Mouse (Mus musculus) liver, embryonic 14.5 days (tissue): ENCODE measurements at regions not wholly inside any gene's neighbourhood (a gene's known extent, or its start where the extent isn't known, plus 50 kb on each side); places are given as distances from the start of the nearest gene placed in this dataset.

Source experiments
- ATAC-seq: fragments of 200-750 bp; cut with Nextera tagmentation; 2 replicates; pipeline ENCODE4 v1.8.0; 2017; ENCODE audit warnings: moderate number of reproducible peaks, mild to moderate bottlenecking, moderate library complexity; ENCODE audit not compliant: insufficient read depth
- DNase-seq, 3 experiments: peaks; one replicate each; pipeline ENCODE4 v3.0.0-alpha.2; 2012 to 2013; ENCODE audit warnings: low read depth in 3 of 3, low spot score in 3 of 3
- H3K27ac ChIP-seq: fragments of 300-500 bp; sonication (generic); 2 replicates; pipeline ENCODE4 v1.5.1; 2014; ENCODE audit warnings: moderate library complexity, mild to moderate bottlenecking, control low read depth, inconsistent platforms
- H3K27me3 ChIP-seq: fragments of 300-500 bp; sonication (generic); 2 replicates; pipeline ENCODE4 v1.6.1; 2014; ENCODE audit warnings: mild to moderate bottlenecking, low read length, moderate library complexity; ENCODE audit not compliant: control insufficient read depth, insufficient read depth
- H3K36me3 ChIP-seq: fragments of 300-500 bp; sonication (generic); replicated peaks from 2 replicates; pipeline ENCODE4 v1.6.1; 2014; ENCODE audit warnings: low read depth; ENCODE audit not compliant: control insufficient read depth, insufficient read depth
- H3K4me1 ChIP-seq, 2 experiments: fragments of 200-500 bp in 1 of 2; fragments of 300-500 bp in 1 of 2; sonication (generic) in 1 of 2; replicated peaks; 2 replicates each; pipeline ENCODE4 v1.6.1; 2012 to 2014; ENCODE audit warnings: antibody characterized with exemption in 1 of 2, inconsistent platforms in 1 of 2, low read length in 1 of 2; ENCODE audit not compliant: control insufficient read depth in 2 of 2, insufficient read depth in 2 of 2
- H3K4me2 ChIP-seq: fragments of 300-500 bp; sonication (generic); 2 replicates; pipeline ENCODE4 v1.6.1; 2014; ENCODE audit warnings: low read depth, mild to moderate bottlenecking, control low read depth, moderate library complexity
- H3K4me3 ChIP-seq, 2 experiments: fragments of 200-500 bp in 1 of 2; fragments of 300-500 bp in 1 of 2; sonication (generic) in 1 of 2; 2 replicates each; pipeline ENCODE4 v1.5.1; 2012 to 2014; ENCODE audit warnings: low read depth in 2 of 2, low read length in 2 of 2, mild to moderate bottlenecking in 2 of 2, control low read depth in 1 of 2, inconsistent platforms in 1 of 2, moderate library complexity in 1 of 2; ENCODE audit not compliant: insufficient read depth in 1 of 2
- H3K9ac ChIP-seq: fragments of 300-500 bp; sonication (generic); replicated peaks from 2 replicates; pipeline ENCODE4 v1.6.1; 2014; ENCODE audit warnings: mild to moderate bottlenecking, control low read depth, moderate library complexity
- H3K9me3 ChIP-seq: fragments of 300-500 bp; sonication (generic); 2 replicates; pipeline ENCODE4 v1.6.1; 2016; ENCODE audit warnings: low read length, mixed read lengths; ENCODE audit not compliant: control insufficient read depth
- CTCF ChIP-seq: IDR thresholded peaks from 2 replicates; pipeline ENCODE4 v1.5.1; 2016; ENCODE audit warnings: antibody characterized with exemption, low read depth, control low read depth
- EP300 ChIP-seq: IDR thresholded peaks from 2 replicates; pipeline ENCODE4 v1.6.1; 2016; ENCODE audit warnings: antibody characterized with exemption, low read depth
- WGBS: fragments of 180-500 bp; shearing (Covaris S2); extraction: QIAGEN DNeasy Blood & Tissue Kit; methylation state at CpG from one replicate; pipeline ENCODE4 v1.1.7; 2014; ENCODE audit not compliant: insufficient replicate concordance; 5-methylcytosine and 5-hydroxymethylcytosine counted together

DNA sequence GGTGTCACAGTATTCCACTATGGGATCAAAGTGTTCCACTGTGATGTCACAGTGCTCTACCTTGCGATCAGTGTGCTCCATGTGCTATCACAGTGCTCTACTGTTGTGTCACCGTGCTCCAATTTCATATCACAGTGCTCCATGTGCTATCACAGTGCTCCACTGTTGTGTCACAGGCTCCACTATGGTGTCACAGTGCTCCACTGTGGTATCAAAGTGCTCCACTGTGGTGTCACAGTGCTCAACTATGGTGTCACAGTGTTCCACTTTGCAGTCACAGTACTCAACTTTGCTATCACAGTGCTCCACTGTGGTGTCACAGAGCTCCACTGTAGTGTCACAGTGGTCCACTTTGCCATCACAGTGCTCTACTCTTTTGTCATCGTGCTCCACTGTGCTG, 79.9 kb upstream of the Trpm1 start:
- DNase-seq = no peak

DNA sequence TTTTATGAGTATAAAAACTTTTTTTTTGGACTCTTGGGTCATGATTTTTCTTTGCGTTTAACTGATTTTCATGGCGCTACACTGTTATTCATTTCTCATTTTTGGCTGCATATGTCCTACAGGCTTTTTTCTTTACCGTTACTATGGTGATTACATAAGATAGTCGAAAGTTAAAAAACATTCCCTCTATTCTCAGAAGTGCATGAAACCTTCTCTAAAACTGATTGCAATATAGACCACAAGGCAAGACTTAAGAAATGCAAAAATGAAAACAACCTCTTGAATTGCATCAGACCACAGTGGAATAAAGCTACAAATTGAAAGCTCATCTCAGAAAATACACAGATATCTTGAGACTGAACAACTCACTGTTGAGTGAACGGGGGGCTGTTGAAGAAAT, 82.7 kb upstream of the Trpm1 start:
- Histone ChIP-seq H3K36me3 (no peaks in the 10 kb centered on the region), H3K27me3 (no peaks in the 10 kb centered on the region), H3K4me3 (no peak overlapping the region), H3K9ac (no peak overlapping the region), H3K4me1 (peaks cover 0 to 1% of the 10 kb centered on the region in 2 experiments; a peak in 1 of 4 replicates), H3K4me2 (no peak overlapping the region), H3K9me3 (no peaks in the 10 kb centered on the region), H3K27ac (no peak overlapping the region)
- no peak for DNase-seq
- TF ChIP-seq EP300 (no peak), CTCF (no peak)
- WGBS = 68% methylated on average over 5 of the region's 5 CpGs
- ATAC-seq = no peak

More for the DNA sequence above, 79.9 kb upstream of the Trpm1 start:
- no peak overlapping the region for H3K27ac ChIP-seq
- H3K4me3 ChIP-seq = no peak overlapping the region
- no peaks in the 10 kb centered on the region for H3K27me3 ChIP-seq
- no peaks in the 10 kb centered on the region for H3K4me1 ChIP-seq
- ATAC-seq = 0 out of 2 replicates have a peak, but pooled peaks have one; percentile 25
- no peaks in the 10 kb centered on the region for H3K36me3 ChIP-seq
- H3K4me2 ChIP-seq = no peak overlapping the region
- TF ChIP-seq CTCF = no peak
- no peak for TF ChIP-seq EP300
- H3K9me3 ChIP-seq = no peaks in the 10 kb centered on the region
- H3K9ac ChIP-seq = no peak overlapping the region
- 74% methylated on average over 3 of the region's 3 CpGs for WGBS

DNA sequence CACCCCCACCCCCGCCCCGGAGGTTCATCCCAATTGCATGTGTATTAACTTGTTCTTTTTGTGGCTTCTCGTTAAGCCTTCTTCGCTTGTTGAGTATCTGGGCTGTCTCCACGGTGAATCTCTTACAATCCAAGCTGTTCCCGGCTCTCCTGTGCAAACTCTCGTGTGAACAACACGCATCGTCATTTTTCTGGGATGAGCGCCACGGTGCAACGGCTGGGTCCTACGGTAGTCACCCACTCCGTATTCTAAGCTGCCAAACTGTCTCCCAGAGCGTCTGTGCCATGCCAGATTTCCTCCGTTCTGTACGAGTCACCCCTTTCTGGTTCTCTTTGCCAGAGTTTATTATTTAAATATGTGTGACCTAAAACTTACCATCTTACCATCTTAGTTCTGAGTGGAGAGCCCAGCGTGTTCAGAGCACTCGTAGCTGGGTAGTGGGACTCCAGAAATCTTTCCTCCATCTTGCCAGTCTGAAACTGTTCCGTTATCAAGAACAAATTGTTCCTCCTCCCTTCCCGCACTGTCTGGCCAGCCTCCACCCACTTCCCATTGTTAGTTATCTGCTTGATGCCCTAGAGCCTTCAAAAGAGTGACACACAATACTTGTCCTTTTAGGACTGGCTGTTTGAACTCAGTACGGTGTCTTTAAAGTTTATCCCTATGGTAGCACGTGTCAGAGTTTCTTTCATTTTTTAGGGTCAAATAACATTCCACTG, 87.9 kb upstream of the Trpm1 start:
- no peak overlapping the region for H3K27ac ChIP-seq
- 64% methylated on average over 23 of the region's 23 CpGs for WGBS
- H3K9me3 ChIP-seq = no peaks in the 10 kb centered on the region
- no peak overlapping the region for H3K4me3 ChIP-seq
- no peaks in the 10 kb centered on the region for H3K27me3 ChIP-seq
- ATAC-seq (no peak), DNase-seq (no peak)
- H3K36me3 ChIP-seq = no peaks in the 10 kb centered on the region
- H3K4me1 ChIP-seq = peaks cover 0 to 5% of the 10 kb centered on the region in 2 experiments; a peak in 2 of 4 replicates
- H3K9ac ChIP-seq = no peak overlapping the region
- H3K4me2 ChIP-seq = no peak overlapping the region
- no peak for TF ChIP-seq CTCF
- TF ChIP-seq EP300 = no peak

DNA sequence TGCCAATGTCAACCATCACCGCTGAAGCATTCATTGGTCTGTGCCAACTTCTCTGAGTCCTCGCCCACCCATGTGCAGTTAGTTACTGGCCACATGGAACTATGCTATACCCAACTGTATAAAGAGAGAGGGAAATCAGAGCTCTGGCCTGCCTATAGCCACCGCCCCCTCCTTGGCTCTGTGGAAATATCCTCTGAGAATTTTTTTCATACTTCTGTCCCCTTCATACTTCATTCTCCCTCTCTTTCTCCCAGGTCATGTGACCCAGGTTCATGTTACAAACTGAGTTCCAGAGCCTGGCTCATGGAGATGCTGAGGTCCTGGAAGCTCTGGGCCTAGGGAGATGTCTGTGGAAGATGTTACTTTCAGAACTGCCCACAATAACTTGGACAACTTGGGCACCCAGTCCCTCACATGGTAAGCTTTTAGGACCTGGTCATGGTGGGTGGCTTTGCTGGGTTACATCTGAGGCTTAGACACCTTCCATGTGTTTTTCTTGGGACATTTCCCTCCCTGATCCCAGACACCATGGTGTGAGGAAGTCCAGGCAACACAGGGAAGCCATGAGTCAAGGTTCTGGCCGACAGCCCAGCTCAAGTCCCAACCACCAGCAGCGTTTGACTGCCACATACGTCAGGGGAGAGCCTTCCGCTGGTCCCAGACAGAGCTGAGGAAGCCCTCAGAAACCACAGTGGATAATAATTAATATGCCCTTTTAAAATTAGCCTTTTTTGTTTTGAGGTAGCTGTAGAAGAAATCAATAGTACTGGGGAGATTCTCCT, 89.0 kb upstream of the Trpm1 start:
- no peak for TF ChIP-seq CTCF
- no peak for TF ChIP-seq EP300
- no peaks in the 10 kb centered on the region for H3K36me3 ChIP-seq
- DNase-seq = no peak
- H3K9ac ChIP-seq = no peak overlapping the region
- no peak overlapping the region for H3K4me2 ChIP-seq
- peaks cover under 1 to 8% of the 10 kb centered on the region in 2 experiments for H3K4me1 ChIP-seq
- 49% methylated on average over 7 of the region's 7 CpGs for WGBS
- no peaks in the 10 kb centered on the region for H3K9me3 ChIP-seq
- no peak overlapping the region for H3K4me3 ChIP-seq
- no peak overlapping the region for H3K27ac ChIP-seq
- no peaks in the 10 kb centered on the region for H3K27me3 ChIP-seq
- no peak for ATAC-seq

DNA sequence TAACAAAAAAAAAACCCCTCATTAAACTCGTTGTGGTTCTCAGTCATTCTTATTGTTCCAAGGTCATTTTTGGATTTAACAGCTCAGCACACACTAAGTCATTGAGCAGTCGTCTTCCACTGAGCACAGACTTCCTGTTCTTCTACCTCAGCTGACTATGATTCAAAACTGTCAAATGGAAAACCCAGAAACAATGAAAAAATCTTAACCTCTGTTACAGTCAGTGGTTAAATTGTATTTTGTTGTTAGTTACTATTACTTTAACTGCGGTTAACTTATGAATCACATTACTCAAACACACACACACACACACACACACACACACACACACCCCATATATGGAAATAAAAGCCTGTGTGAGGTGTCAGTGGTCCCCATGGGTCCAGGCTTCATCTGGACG, 92.5 kb upstream of the Trpm1 start:
- DNase-seq (no peak), ATAC-seq (no peak)
- no peak for TF ChIP-seq EP300
- TF ChIP-seq CTCF = no peak
- Histone ChIP-seq H3K4me3 (no peak overlapping the region), H3K27me3 (no peaks in the 10 kb centered on the region), H3K4me1 (peaks cover 28 to 34% of the 10 kb centered on the region in 2 experiments), H3K27ac (no peak overlapping the region), H3K4me2 (no peak overlapping the region), H3K36me3 (no peaks in the 10 kb centered on the region), H3K9me3 (no peaks in the 10 kb centered on the region), H3K9ac (no peak overlapping the region)
- WGBS = 41% methylated on average over 4 of the region's 4 CpGs
